Mouse (Mus musculus): ENCODE data around the gene Arhgdib. TPM values are rescaled to one million over a fixed set of nuclear protein-coding genes. Genes with fewer than 3 reads are reported as not detected.

Arhgdib gene
- polyA plus RNA-seq, 1 experiment from 2014 or later = 18.8 TPM

- ATAC-seq (no peak), DNase-seq (ENCODE audit: low spot score) (no peak)
- H3K4me2 ChIP-seq (ENCODE audit: low read length) = no peak overlapping the region
- no peak overlapping the region for H3K4me3 ChIP-seq (ENCODE audit: low read depth, low read length)
- H3K27ac ChIP-seq (ENCODE audit: low read depth, low read length) = no peak overlapping the region
- no peaks in the 10 kb centered on the region for H3K36me3 ChIP-seq (ENCODE audit: control insufficient read depth, insufficient read depth, low read length)
- no peak overlapping the region for H3K9ac ChIP-seq (ENCODE audit: low read length)
- H3K27me3 ChIP-seq (replicated peaks; ENCODE audit: control insufficient read depth, insufficient read depth, low read length) = no peaks in the 10 kb centered on the region
- no peaks in the 10 kb centered on the region for H3K4me1 ChIP-seq (ENCODE audit: control insufficient read depth, insufficient read depth, low read length)
- no peaks in the 10 kb centered on the region for H3K9me3 ChIP-seq (replicated peaks; ENCODE audit: control insufficient read depth, low read length)
- WGBS = 11% methylated on average over 2 of the region's 2 CpGs
Observed at GRCm38 (mm10) chr6:136917885-136918284, 23.8 kb downstream of the Arhgdib start.

DNA sequence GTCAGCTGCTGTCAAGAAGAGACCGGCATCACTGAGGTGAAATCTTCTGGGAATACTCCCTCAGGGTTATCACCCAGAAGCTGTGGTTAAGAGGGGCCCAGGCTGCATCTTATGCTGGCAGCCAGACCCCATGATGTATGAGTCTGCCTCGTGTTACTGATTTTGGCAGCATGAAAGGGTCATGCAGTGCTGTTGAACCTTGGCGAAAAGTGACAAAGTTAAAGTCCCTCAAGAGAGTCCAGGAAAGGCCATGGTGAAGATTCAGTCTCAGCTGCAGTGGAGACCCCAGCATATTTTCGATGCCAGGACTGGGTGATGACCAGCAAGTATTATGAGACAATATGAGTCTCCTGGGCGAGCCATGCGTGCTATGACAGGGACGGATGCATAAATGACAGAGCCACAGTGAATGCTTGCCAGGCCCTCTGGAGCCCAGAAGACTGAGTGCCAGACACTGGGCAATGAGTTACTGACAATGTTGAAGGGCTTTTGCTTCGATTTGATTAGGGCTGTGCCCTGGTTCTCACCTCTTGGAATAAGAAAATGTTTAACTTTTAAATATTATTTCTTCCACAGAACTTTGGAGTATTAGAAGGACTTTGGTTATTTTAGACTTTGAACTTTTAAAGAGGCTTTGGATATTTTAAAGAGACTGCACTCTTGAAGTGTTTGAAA, 25.8 kb downstream of the Arhgdib start:
- no peak overlapping the region for H3K4me2 ChIP-seq (ENCODE audit: low read length)
- H3K9me3 ChIP-seq (replicated peaks; ENCODE audit: control insufficient read depth, low read length) = no peaks in the 10 kb centered on the region
- H3K4me1 ChIP-seq (ENCODE audit: control insufficient read depth, insufficient read depth, low read length) = no peaks in the 10 kb centered on the region
- H3K4me3 ChIP-seq (ENCODE audit: low read depth, low read length) = no peak overlapping the region
- no peaks in the 10 kb centered on the region for H3K36me3 ChIP-seq (ENCODE audit: control insufficient read depth, insufficient read depth, low read length)
- 92% methylated on average over 8 of the region's 8 CpGs for WGBS
- DNase-seq (ENCODE audit: low spot score) (no peak), ATAC-seq (no peak)
- no peaks in the 10 kb centered on the region for H3K27me3 ChIP-seq (replicated peaks; ENCODE audit: control insufficient read depth, insufficient read depth, low read length)
- no peak overlapping the region for H3K9ac ChIP-seq (ENCODE audit: low read length)
- H3K27ac ChIP-seq (ENCODE audit: low read depth, low read length) = no peak overlapping the region

GRCm38 (mm10) chr6:136914234-136914633, 27.5 kb downstream of the Arhgdib start:
- H3K4me3 ChIP-seq (ENCODE audit: low read depth, low read length) = no peak overlapping the region
- H3K27ac ChIP-seq (ENCODE audit: low read depth, low read length) = no peak overlapping the region
- ATAC-seq (no peak), DNase-seq (ENCODE audit: low spot score) (no peak)
- no peaks in the 10 kb centered on the region for H3K36me3 ChIP-seq (ENCODE audit: control insufficient read depth, insufficient read depth, low read length)
- whole genome bisulfite sequencing = 93% methylated on average over 6 of the region's 6 CpGs
- H3K4me1 ChIP-seq (ENCODE audit: control insufficient read depth, insufficient read depth, low read length) = no peaks in the 10 kb centered on the region
- no peak overlapping the region for H3K9ac ChIP-seq (ENCODE audit: low read length)
- no peak overlapping the region for H3K4me2 ChIP-seq (ENCODE audit: low read length)
- H3K9me3 ChIP-seq (replicated peaks; ENCODE audit: control insufficient read depth, low read length) = no peaks in the 10 kb centered on the region
- H3K27me3 ChIP-seq (replicated peaks; ENCODE audit: control insufficient read depth, insufficient read depth, low read length) = no peaks in the 10 kb centered on the region

- H3K4me2 ChIP-seq (ENCODE audit: low read length) = peak overlapping the region; percentile 43
Observed at GRCm38 (mm10) chr6:136913384-136914126, 28.1 kb downstream of the Arhgdib start.

DNA sequence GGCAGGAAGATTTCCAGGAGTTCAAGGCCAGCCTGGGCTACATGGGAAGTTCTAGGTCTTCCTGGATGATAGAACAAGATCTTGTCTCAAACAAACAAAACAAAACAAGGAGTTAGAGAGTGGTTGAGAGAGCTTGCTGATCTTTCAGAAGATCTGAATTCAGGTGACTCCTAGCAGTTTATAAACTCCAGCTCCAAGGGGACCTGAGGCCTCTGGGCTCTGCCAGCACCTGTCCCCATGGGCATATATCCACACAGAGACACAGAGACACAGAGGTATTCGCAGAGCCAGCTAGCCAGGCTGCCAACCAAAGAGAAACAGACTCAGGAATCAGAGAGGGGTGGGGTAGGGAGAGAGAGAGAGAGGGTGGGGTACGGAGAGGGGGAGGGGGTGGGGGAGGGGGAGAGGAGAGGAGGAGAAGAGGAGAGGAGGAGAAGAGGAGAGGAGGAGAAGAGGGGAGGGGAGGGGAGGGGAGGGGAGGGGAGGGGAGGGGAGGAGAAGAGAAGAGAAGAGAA, 28.9 kb downstream of the Arhgdib start:
- H3K4me1 ChIP-seq (ENCODE audit: control insufficient read depth, insufficient read depth, low read length) = no peaks in the 10 kb centered on the region
- DNase-seq (ENCODE audit: low spot score) (no peak), ATAC-seq (peak; percentile 51; the same call in 1 of the 2 replicates)
- H3K9ac ChIP-seq (ENCODE audit: low read length) = no peak overlapping the region
- no peak overlapping the region for H3K27ac ChIP-seq (ENCODE audit: low read depth, low read length)
- 55% methylated on average over 1 of the region's 2 CpGs for WGBS
- no peak overlapping the region for H3K4me3 ChIP-seq (ENCODE audit: low read depth, low read length)
- H3K36me3 ChIP-seq (ENCODE audit: control insufficient read depth, insufficient read depth, low read length) = no peaks in the 10 kb centered on the region
- no peaks in the 10 kb centered on the region for H3K27me3 ChIP-seq (replicated peaks; ENCODE audit: control insufficient read depth, insufficient read depth, low read length)
- no peak overlapping the region for H3K4me2 ChIP-seq (ENCODE audit: low read length)
- no peaks in the 10 kb centered on the region for H3K9me3 ChIP-seq (replicated peaks; ENCODE audit: control insufficient read depth, low read length)

More at GRCm38 (mm10) chr6:136913384-136914126, 28.1 kb downstream of the Arhgdib start:
- DNase-seq (ENCODE audit: low spot score) (peak; percentile 64), ATAC-seq (peak; percentile 88)
- H3K36me3 ChIP-seq (ENCODE audit: control insufficient read depth, insufficient read depth, low read length) = no peaks in the 10 kb centered on the region
- H3K27ac ChIP-seq (ENCODE audit: low read depth, low read length) = no peak overlapping the region
- WGBS = 17% methylated on average over 18 of the region's 18 CpGs
- H3K9ac ChIP-seq (ENCODE audit: low read length) = 0 out of 2 replicates have a peak overlapping the region, but pooled peaks have one; percentile 13
- no peaks in the 10 kb centered on the region for H3K9me3 ChIP-seq (replicated peaks; ENCODE audit: control insufficient read depth, low read length)
- no peaks in the 10 kb centered on the region for H3K27me3 ChIP-seq (replicated peaks; ENCODE audit: control insufficient read depth, insufficient read depth, low read length)
- no peaks in the 10 kb centered on the region for H3K4me1 ChIP-seq (ENCODE audit: control insufficient read depth, insufficient read depth, low read length)
- 0 out of 2 replicates have a peak overlapping the region, but pooled peaks have one; percentile 4 for H3K4me3 ChIP-seq (ENCODE audit: low read depth, low read length)

DNA sequence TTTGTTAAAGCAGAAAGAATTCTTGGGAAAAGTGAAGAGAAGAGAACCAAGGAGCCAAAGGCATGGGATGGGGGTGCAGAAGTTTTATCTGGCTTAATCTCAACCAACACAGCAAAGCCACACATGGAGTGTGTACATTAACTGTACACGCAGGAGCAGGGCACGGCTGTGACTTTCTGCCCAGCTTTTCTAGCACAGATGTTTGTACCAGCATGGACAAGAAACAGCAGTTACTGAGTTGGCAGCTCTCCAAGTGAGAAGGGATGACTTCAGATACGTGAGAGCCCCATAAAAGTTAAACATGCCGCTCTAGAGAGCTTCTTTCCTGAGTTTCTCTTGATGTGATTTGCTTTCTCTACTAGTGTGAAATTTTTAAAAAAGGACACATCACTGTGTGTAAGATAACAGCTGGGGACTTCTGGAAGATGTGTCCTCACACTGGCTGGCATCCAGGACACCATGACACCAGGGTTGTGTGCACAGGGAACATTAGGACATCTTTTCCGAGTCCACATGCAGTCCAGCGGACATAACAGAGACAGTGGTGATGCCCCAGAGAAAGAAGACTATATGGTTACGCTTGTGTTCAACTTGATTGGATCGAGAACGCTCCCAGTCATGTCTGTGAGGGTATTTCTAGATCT, 31.3 kb downstream of the Arhgdib start:
- ATAC-seq (no peak), DNase-seq (ENCODE audit: low spot score) (peak; percentile 29)
- Histone ChIP-seq H3K27me3 (replicated peaks; ENCODE audit: control insufficient read depth, insufficient read depth, low read length) (no peaks in the 10 kb centered on the region), H3K9me3 (replicated peaks; ENCODE audit: control insufficient read depth, low read length) (no peaks in the 10 kb centered on the region), H3K27ac (ENCODE audit: low read depth, low read length) (no peak overlapping the region), H3K4me3 (ENCODE audit: low read depth, low read length) (no peak overlapping the region), H3K9ac (ENCODE audit: low read length) (no peak overlapping the region), H3K36me3 (ENCODE audit: control insufficient read depth, insufficient read depth, low read length) (no peaks in the 10 kb centered on the region), H3K4me1 (ENCODE audit: control insufficient read depth, insufficient read depth, low read length) (no peaks in the 10 kb centered on the region), H3K4me2 (ENCODE audit: low read length) (no peak overlapping the region)
- WGBS = 82% methylated on average over 9 of the region's 9 CpGs

- no peaks in the 10 kb centered on the region for H3K27me3 ChIP-seq (replicated peaks; ENCODE audit: control insufficient read depth, insufficient read depth, low read length)
- H3K27ac ChIP-seq (ENCODE audit: low read depth, low read length) = no peak overlapping the region
- no peak overlapping the region for H3K9ac ChIP-seq (ENCODE audit: low read length)
- 70% methylated on average over 10 of the region's 10 CpGs for whole genome bisulfite sequencing
- no peaks in the 10 kb centered on the region for H3K9me3 ChIP-seq (replicated peaks; ENCODE audit: control insufficient read depth, low read length)
- no peak overlapping the region for H3K4me3 ChIP-seq (ENCODE audit: low read depth, low read length)
- ATAC-seq = no peak
- no peaks in the 10 kb centered on the region for H3K36me3 ChIP-seq (ENCODE audit: control insufficient read depth, insufficient read depth, low read length)
- no peak for DNase-seq (ENCODE audit: low spot score)
- H3K4me1 ChIP-seq (ENCODE audit: control insufficient read depth, insufficient read depth, low read length) = no peaks in the 10 kb centered on the region
- no peak overlapping the region for H3K4me2 ChIP-seq (ENCODE audit: low read length)
Observed at GRCm38 (mm10) chr6:136906937-136907293, 34.8 kb downstream of the Arhgdib start.

DNA sequence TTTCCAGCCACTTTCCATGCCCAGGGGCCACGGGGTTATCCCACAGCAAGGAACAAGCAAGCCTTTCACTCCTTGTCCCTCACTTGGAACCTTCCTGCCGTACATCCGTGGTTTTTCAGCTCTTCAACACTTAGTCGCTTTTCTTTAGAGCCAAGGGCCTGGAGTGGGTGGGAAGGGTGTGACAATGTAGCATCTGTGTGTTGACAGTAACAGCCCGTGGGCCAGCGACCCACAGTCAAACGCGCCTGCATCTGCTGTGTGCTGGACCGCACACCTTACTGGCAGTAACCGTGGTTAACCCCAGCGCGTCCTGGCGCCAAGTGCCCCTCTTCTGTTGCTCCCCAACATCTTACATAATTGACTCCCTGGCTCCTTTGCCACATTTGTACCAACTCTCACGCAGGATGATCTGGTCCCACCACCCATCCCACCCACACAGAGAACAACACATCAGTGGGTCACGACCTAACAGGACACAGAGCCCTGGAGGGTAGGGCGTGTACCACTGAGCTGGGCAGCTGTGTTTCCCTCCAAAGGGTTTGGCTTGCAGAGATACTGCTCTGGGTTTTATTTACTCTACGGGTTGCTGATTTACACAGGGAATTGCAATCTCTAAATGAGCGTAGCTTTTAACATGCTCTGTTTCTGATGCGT, 35.3 kb downstream of the Arhgdib start:
- no peak overlapping the region for H3K27ac ChIP-seq (ENCODE audit: low read depth, low read length)
- H3K4me1 ChIP-seq (ENCODE audit: control insufficient read depth, insufficient read depth, low read length) = no peaks in the 10 kb centered on the region
- no peak for ATAC-seq
- no peaks in the 10 kb centered on the region for H3K9me3 ChIP-seq (replicated peaks; ENCODE audit: control insufficient read depth, low read length)
- no peak overlapping the region for H3K9ac ChIP-seq (ENCODE audit: low read length)
- no peak overlapping the region for H3K4me3 ChIP-seq (ENCODE audit: low read depth, low read length)
- no peak overlapping the region for H3K4me2 ChIP-seq (ENCODE audit: low read length)
- no peaks in the 10 kb centered on the region for H3K36me3 ChIP-seq (ENCODE audit: control insufficient read depth, insufficient read depth, low read length)
- DNase-seq (ENCODE audit: low spot score) = no peak
- H3K27me3 ChIP-seq (replicated peaks; ENCODE audit: control insufficient read depth, insufficient read depth, low read length) = no peaks in the 10 kb centered on the region
- 86% methylated on average over 19 of the region's 19 CpGs for WGBS
